Mouse (Mus musculus): ENCODE measurements around the gene Arhgap27.
A peak's percentile ranks its signal among the peaks of the same experiment; 100 is the strongest.

Gene Arhgap27

GRCm38 (mm10) chr11:103355251-103355650 lies 8.2 kb downstream of the Arhgap27 start:
- DNase-seq: no peak

DNA sequence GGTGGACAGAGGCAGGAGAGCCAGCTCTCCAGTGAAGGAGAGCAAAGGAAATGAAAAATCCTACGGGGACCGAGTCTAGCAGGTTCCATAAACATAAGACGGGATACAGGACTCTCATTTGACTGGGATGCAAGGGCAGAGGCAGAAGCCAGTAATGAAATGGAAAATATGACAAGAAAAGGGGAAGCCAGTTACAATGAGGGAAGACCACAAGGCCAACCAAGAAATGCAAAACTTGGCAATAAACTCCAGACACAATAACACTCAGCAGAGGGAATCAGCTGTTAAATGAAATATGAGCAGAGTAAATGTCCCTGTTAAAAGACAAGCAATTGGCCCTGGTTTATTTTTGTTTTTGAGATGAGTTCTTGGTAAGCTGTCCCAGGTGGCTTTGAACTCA lies 9.5 kb downstream of the Arhgap27 start:
- no peak for DNase-seq

DNA sequence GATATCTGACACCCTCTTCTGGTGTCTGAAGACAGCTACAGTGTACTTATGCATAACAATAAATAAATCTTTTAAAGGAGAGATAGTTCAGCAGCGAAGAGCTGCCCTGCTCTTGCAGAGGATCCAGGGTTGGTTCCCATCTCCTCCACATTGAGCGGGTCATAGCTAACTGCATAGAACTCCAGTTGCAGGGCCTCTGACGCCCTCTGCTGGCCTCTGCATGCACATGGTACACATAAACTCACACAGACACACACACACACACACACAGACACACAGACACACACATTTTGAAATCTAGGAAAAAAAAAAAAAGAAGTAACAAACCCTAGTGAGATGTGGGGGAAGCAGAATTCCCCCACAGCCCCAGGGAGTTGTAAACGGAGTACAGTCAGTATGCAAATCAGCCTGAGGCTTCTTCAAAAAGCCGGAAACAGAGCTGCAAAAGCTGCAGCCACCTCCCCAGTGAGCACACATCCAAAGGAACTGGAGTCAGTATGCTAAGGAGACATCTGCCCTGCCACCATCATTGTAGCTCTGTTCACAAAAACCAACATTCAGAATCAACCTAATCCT lies 11.2 kb downstream of the Arhgap27 start:
- no peak for DNase-seq

DNA sequence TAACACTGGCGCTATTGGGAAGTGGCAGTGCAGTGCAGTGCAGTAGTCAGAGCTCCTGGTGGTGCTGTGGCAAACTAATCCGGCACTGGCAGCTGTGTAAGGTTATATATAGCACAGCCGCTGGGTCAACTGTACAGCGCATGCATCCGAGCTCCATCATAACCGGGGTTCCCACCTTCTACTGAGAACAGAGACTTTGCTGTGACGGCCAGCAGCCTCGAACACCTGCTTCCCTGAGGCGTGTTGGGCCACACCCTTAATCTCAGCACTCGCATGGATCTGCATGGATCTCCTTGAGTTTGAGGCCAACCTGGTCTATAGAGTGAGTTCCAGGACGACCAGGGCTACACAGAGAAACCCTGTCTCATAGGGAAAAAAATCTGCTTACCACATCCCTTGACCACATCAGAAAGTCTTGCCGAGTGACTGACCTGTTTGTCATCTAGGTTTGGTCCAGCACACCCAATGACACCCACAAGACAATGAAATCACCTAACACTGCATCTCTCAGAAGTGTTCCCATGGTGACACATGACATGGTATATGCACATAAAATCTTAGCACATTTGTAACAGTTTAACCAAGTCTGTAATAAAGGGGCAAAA lies 12.7 kb downstream of the Arhgap27 start:
- DNase-seq: no peak

- no peak for DNase-seq
These were observed 13.8 kb downstream of the Arhgap27 start for GRCm38 (mm10) chr11:103349699-103350098.

GRCm38 (mm10) chr11:103346657-103347056 lies 16.8 kb downstream of the Arhgap27 start:
- peak; percentile 60 to 66 for DNase-seq

DNA sequence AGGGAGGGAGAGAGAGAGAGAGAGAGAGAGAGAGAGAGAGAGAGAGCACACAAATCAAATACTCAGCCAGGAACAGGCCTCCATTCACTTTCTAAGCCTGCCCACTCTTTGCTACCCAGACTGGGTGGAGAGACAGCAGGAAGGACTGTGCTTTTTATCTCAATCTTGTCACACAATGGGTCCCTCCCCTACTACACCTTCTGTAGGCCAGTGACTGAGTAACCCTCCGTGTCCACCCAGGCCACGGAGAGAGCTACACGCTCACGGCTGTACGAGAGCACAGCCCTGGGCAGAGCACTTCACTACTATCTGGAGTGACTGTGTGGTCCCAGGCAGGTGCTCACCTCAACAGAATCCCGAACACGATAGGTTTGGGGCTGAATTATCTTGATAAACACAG lies 17.3 kb downstream of the Arhgap27 start:
- DNase-seq: no peak

GRCm38 (mm10) chr11:103345408-103346091 lies 17.9 kb downstream of the Arhgap27 start:
- DNase-seq: peak in 1 of 2 experiments; percentile 32

- peak; percentile 69 to 72 for DNase-seq
These were observed 18.8 kb downstream of the Arhgap27 start for GRCm38 (mm10) chr11:103344494-103345332.

GRCm38 (mm10) chr11:103343881-103344280 lies 19.6 kb downstream of the Arhgap27 start:
- DNase-seq: no peak

DNA sequence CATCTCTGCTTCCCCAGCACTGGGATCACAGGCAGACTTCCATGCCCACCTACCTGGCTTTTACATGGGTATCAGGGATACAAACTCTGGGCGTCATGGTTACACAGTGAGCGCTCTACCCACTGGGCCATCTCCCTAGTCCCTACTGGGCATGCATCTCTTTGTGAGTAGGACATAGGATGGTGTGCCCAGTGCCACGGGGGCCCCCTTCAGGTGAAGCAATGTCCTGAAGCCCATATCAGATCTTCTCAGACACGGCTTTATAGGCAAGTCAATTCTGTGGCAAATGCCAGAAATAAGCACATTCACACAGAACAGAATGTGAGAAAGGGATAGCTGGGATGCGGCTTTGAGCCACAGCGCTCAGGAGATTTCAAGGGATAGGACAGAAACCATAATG lies 20.4 kb downstream of the Arhgap27 start:
- peak in 1 of 2 experiments; percentile 44 for DNase-seq

DNA sequence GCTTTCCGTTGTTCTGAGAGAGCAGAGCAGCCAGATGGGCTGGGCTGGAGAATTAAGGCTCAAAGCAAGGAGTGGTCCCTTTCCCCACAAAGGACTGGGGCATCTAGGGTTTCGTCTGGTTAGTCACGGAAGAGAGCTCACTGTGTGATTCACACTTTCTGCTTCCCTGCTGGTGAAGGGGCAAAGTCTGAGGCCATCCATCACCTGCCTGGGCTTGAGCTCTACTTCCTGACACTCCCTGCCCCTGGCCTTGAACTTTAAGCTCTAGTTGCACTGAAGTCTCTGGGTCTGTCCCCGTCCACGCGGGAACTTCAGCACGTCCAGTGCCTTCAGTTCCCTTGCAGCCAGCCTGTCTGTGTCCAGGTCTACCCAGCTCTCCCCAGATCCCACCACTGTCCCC lies 22.8 kb downstream of the Arhgap27 start:
- no peak for DNase-seq

GRCm38 (mm10) chr11:103340130-103340529 lies 23.4 kb downstream of the Arhgap27 start:
- no peak for DNase-seq

DNA sequence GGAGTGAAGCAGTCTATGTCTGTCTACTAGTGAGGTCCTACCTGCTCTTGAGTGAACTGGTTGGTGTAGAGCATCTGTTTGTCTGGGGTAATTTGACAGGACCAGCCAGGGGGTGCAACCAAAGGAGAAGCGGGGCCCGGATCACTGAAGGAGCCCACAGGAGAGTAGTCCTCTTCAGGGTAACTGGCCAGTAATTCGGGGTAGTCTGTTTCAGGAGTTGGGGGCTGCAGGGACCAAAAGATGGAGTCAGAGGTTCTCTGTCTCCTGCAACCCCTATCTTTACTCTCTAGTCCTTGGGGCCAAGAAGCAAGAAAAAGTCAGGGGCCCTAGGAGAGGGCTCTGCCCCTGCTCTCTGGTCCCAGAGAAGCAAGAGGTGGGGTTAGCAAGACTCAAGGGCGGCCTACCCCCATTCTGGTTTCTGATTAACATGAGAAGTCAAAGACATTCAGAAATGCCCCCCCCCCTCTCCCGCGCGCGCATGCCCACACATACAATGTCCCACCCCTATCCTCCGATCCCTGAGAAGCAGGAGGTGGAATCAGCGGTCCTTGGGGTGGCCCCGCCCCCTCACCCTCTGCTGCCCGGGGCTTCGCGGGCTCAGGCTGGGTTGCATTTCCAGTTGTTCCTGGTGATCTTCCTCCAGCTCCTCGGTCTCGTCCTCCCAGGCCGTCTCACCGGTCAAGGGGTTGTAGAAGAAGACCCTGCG lies 23.9 kb downstream of the Arhgap27 start:
- no peak for DNase-seq

- no peak for DNase-seq
These were observed 24.8 kb downstream of the Arhgap27 start for GRCm38 (mm10) chr11:103338671-103339070.

DNA sequence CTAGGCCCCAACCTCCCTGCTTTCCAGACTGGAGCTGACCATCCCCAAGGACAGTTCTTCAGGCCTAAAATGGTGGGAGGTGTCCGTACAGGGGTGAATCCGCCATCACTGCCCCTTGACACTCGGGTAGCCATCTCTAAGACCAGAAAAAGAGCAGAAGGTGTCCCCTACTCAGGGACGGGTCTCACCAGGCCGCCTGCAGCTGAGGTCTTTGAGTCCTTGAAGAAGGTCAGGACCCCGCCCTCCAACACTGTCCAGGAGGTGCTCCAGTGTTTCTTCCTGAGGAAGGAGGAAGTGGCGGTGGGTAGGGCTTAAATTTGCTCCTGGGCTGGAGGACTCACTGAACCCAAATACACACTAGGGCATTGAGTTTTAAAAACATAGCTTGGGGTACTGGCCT lies 25.4 kb downstream of the Arhgap27 start:
- no peak for DNase-seq

- DNase-seq: no peak
These were observed 26.3 kb downstream of the Arhgap27 start for GRCm38 (mm10) chr11:103337180-103337579.

GRCm38 (mm10) chr11:103335561-103335960 lies 27.9 kb downstream of the Arhgap27 start:
- DNase-seq: no peak

DNA sequence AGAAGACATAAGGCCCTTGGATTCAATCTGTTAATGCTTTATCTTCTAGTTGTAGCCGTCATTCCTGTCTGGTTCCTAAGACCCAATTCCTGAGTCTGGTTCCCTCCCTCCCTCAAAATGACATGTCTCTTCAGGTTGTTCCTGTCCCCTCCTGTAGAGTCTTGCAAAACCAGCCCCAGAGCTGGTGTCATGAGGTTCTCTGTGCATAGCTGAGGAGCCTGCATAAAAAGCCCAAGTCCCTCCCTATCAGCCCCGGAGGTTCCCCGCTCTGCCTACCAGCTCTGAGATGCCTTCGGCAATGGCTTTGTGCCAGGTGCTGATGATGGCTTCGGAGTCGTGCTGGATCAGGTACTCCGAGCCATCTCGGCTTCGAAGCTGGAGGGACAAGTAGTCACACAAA lies 28.6 kb downstream of the Arhgap27 start:
- no peak for DNase-seq

- DNase-seq: peak in 1 of 2 experiments; percentile 40
These were observed 29.6 kb downstream of the Arhgap27 start for GRCm38 (mm10) chr11:103333719-103334398.

DNA sequence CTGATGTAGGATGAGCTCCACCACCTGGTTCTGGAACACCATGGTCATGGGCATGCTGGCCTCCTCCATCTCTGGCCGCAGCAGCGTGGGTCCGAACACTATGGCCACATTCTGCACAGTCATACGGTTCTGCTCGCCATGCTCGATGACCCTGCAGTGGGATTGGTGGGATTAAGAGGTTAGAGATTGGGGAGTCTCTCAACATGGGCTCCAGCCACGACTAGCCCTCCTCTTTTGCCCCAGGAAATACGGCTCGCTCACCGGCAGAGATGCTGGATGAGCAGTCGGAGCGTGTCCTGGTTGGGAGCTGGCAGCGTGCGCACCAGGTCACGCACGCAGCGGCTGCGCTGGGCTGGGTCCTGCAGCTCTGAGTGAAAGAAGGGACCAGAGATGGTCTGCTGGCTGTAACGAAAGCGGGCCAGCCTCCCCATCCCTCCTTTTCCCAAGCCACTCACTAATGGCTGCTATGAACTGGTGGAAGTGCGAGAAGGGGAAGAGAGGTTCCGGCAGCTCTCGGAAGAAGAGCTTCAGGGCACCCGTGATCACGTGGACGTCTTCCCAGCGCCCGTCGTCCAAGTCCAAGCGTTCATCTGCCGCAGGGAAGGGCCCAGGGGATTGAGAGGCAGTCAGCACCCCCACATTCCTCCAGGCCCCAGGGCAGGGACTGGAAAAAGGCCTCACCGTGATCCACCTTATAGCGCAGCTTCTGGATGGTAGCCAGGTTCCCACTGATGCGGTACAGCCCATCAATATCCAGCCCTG lies 30.4 kb downstream of the Arhgap27 start:
- DNase-seq: no peak

All from spleen, adult 18-20 months (tissue).